Mouse (Mus musculus): Measurements from ENCODE around the gene Slc41a2. TPM values are rescaled to one million over a fixed set of nuclear protein-coding genes. Genes with fewer than 3 reads are reported as not detected.

The Slc41a2 gene
- polyA plus RNA-seq, 1 experiment from 2014 or later = 0.52 TPM

- no peak overlapping the region for H3K4me2 ChIP-seq (replicated peaks; ENCODE audit: low read depth, low read length)
- no peak overlapping the region for H3K4me3 ChIP-seq (ENCODE audit: low read length)
- H3K27me3 ChIP-seq (ENCODE audit: insufficient read depth, low read length) = no peaks in the 10 kb centered on the region
- WGBS = 47% methylated on average over 3 of the region's 3 CpGs
- H3K9me3 ChIP-seq (ENCODE audit: low read length) = no peaks in the 10 kb centered on the region; the same call in 1 of the 2 replicates
- ATAC-seq (ENCODE audit: low FRiP score, low TSS enrichment) = no peak
- no peaks in the 10 kb centered on the region for H3K36me3 ChIP-seq (ENCODE audit: insufficient read depth, low read length)
- no peak overlapping the region for H3K27ac ChIP-seq (ENCODE audit: low read length)
- no peaks in the 10 kb centered on the region for H3K4me1 ChIP-seq (ENCODE audit: insufficient read depth, low read length)
- no peak overlapping the region for H3K9ac ChIP-seq (replicated peaks; ENCODE audit: low read length)
Measured at GRCm38 (mm10) chr10:83224999-83225398, 112.7 kb downstream of the Slc41a2 start.

GRCm38 (mm10) chr10:83220847-83221246 lies 116.8 kb downstream of the Slc41a2 start:
- H3K4me3 ChIP-seq (ENCODE audit: low read length) = no peak overlapping the region
- H3K27me3 ChIP-seq (ENCODE audit: insufficient read depth, low read length) = no peaks in the 10 kb centered on the region
- no peak overlapping the region for H3K9ac ChIP-seq (replicated peaks; ENCODE audit: low read length)
- H3K9me3 ChIP-seq (ENCODE audit: low read length) = no peaks in the 10 kb centered on the region
- H3K36me3 ChIP-seq (ENCODE audit: insufficient read depth, low read length) = no peaks in the 10 kb centered on the region
- H3K4me1 ChIP-seq (ENCODE audit: insufficient read depth, low read length) = no peaks in the 10 kb centered on the region
- no peak overlapping the region for H3K27ac ChIP-seq (ENCODE audit: low read length)
- ATAC-seq (ENCODE audit: low FRiP score, low TSS enrichment) = no peak
- no peak overlapping the region for H3K4me2 ChIP-seq (replicated peaks; ENCODE audit: low read depth, low read length)
- WGBS = 84% methylated on average over 3 of the region's 3 CpGs

GRCm38 (mm10) chr10:83220217-83220616 lies 117.5 kb downstream of the Slc41a2 start:
- no peak for ATAC-seq (ENCODE audit: low FRiP score, low TSS enrichment)
- no peaks in the 10 kb centered on the region for H3K27me3 ChIP-seq (ENCODE audit: insufficient read depth, low read length)
- WGBS = 90% methylated on average over 10 of the region's 10 CpGs

GRCm38 (mm10) chr10:83219729-83220128 lies 118.0 kb downstream of the Slc41a2 start:
- ATAC-seq (ENCODE audit: low FRiP score, low TSS enrichment) = peak; percentile 67
- H3K27me3 ChIP-seq (ENCODE audit: insufficient read depth, low read length) = no peaks in the 10 kb centered on the region
- H3K36me3 ChIP-seq (ENCODE audit: insufficient read depth, low read length) = no peaks in the 10 kb centered on the region
- no peak overlapping the region for H3K4me3 ChIP-seq (ENCODE audit: low read length)
- no peak overlapping the region for H3K9ac ChIP-seq (replicated peaks; ENCODE audit: low read length)
- no peaks in the 10 kb centered on the region for H3K9me3 ChIP-seq (ENCODE audit: low read length)
- 26% methylated on average over 12 of the region's 12 CpGs for WGBS
- H3K4me2 ChIP-seq (replicated peaks; ENCODE audit: low read depth, low read length) = no peak overlapping the region
- H3K4me1 ChIP-seq (ENCODE audit: insufficient read depth, low read length) = no peaks in the 10 kb centered on the region
- no peak overlapping the region for H3K27ac ChIP-seq (ENCODE audit: low read length)

More at GRCm38 (mm10) chr10:83220217-83220616, 117.5 kb downstream of the Slc41a2 start:
- Histone ChIP-seq H3K4me1 (ENCODE audit: insufficient read depth, low read length) (no peaks in the 10 kb centered on the region), H3K4me2 (replicated peaks; ENCODE audit: low read depth, low read length) (no peak overlapping the region), H3K4me3 (ENCODE audit: low read length) (no peak overlapping the region), H3K9ac (replicated peaks; ENCODE audit: low read length) (no peak overlapping the region), H3K27ac (ENCODE audit: low read length) (no peak overlapping the region), H3K36me3 (ENCODE audit: insufficient read depth, low read length) (no peaks in the 10 kb centered on the region), H3K9me3 (ENCODE audit: low read length) (no peaks in the 10 kb centered on the region)

GRCm38 (mm10) chr10:83218778-83219177 lies 118.9 kb downstream of the Slc41a2 start:
- Histone ChIP-seq H3K4me3 (ENCODE audit: low read length) (no peak overlapping the region), H3K9ac (replicated peaks; ENCODE audit: low read length) (no peak overlapping the region), H3K27ac (ENCODE audit: low read length) (no peak overlapping the region), H3K4me2 (replicated peaks; ENCODE audit: low read depth, low read length) (no peak overlapping the region), H3K27me3 (ENCODE audit: insufficient read depth, low read length) (no peaks in the 10 kb centered on the region), H3K36me3 (ENCODE audit: insufficient read depth, low read length) (no peaks in the 10 kb centered on the region), H3K9me3 (ENCODE audit: low read length) (no peaks in the 10 kb centered on the region), H3K4me1 (ENCODE audit: insufficient read depth, low read length) (no peaks in the 10 kb centered on the region)
- no peak for ATAC-seq (ENCODE audit: low FRiP score, low TSS enrichment)
- WGBS = 59% methylated on average over 2 of the region's 2 CpGs

- no peak overlapping the region for H3K27ac ChIP-seq (ENCODE audit: low read length)
- H3K4me3 ChIP-seq (ENCODE audit: low read length) = no peak overlapping the region
- no peak for ATAC-seq (ENCODE audit: low FRiP score, low TSS enrichment)
- peaks cover 3% of the 10 kb centered on the region; the same call in 1 of the 2 replicates for H3K9me3 ChIP-seq (ENCODE audit: low read length)
- no peak overlapping the region for H3K9ac ChIP-seq (replicated peaks; ENCODE audit: low read length)
- H3K4me2 ChIP-seq (replicated peaks; ENCODE audit: low read depth, low read length) = no peak overlapping the region
- H3K27me3 ChIP-seq (ENCODE audit: insufficient read depth, low read length) = no peaks in the 10 kb centered on the region
- H3K4me1 ChIP-seq (ENCODE audit: insufficient read depth, low read length) = no peaks in the 10 kb centered on the region
- H3K36me3 ChIP-seq (ENCODE audit: insufficient read depth, low read length) = no peaks in the 10 kb centered on the region
- 56% methylated on average over 5 of the region's 5 CpGs for WGBS
Measured at GRCm38 (mm10) chr10:83217256-83217655, 120.4 kb downstream of the Slc41a2 start.

GRCm38 (mm10) chr10:83215559-83215958 lies 122.1 kb downstream of the Slc41a2 start:
- ATAC-seq (ENCODE audit: low FRiP score, low TSS enrichment) = no peak

GRCm38 (mm10) chr10:83212618-83213017 lies 125.1 kb downstream of the Slc41a2 start:
- Histone ChIP-seq H3K27me3 (ENCODE audit: insufficient read depth, low read length) (no peaks in the 10 kb centered on the region), H3K4me3 (ENCODE audit: low read length) (no peak overlapping the region)
- no peak for ATAC-seq (ENCODE audit: low FRiP score, low TSS enrichment)

More at GRCm38 (mm10) chr10:83215559-83215958, 122.1 kb downstream of the Slc41a2 start:
- no peaks in the 10 kb centered on the region for H3K27me3 ChIP-seq (ENCODE audit: insufficient read depth, low read length)
- peaks cover 3% of the 10 kb centered on the region; the same call in 1 of the 2 replicates for H3K9me3 ChIP-seq (ENCODE audit: low read length)
- no peak overlapping the region for H3K27ac ChIP-seq (ENCODE audit: low read length)
- no peak overlapping the region for H3K9ac ChIP-seq (replicated peaks; ENCODE audit: low read length)
- H3K4me1 ChIP-seq (ENCODE audit: insufficient read depth, low read length) = no peaks in the 10 kb centered on the region
- no peak overlapping the region for H3K4me2 ChIP-seq (replicated peaks; ENCODE audit: low read depth, low read length)
- no peaks in the 10 kb centered on the region for H3K36me3 ChIP-seq (ENCODE audit: insufficient read depth, low read length)
- 56% methylated on average over 5 of the region's 5 CpGs for WGBS
- H3K4me3 ChIP-seq (ENCODE audit: low read length) = no peak overlapping the region

GRCm38 (mm10) chr10:83210968-83211583 lies 126.6 kb downstream of the Slc41a2 start:
- no peaks in the 10 kb centered on the region; the same call in 1 of the 2 replicates for H3K4me1 ChIP-seq (ENCODE audit: insufficient read depth, low read length)
- H3K4me2 ChIP-seq (replicated peaks; ENCODE audit: low read depth, low read length) = no peak overlapping the region
- no peak overlapping the region for H3K27ac ChIP-seq (ENCODE audit: low read length)
- 61% methylated on average over 6 of the region's 6 CpGs for WGBS
- peaks cover 3% of the 10 kb centered on the region; the same call in 1 of the 2 replicates for H3K9me3 ChIP-seq (ENCODE audit: low read length)
- ATAC-seq (ENCODE audit: low FRiP score, low TSS enrichment) = no peak
- no peak overlapping the region for H3K4me3 ChIP-seq (ENCODE audit: low read length)
- no peaks in the 10 kb centered on the region for H3K27me3 ChIP-seq (ENCODE audit: insufficient read depth, low read length)
- no peaks in the 10 kb centered on the region for H3K36me3 ChIP-seq (ENCODE audit: insufficient read depth, low read length)
- no peak overlapping the region for H3K9ac ChIP-seq (replicated peaks; ENCODE audit: low read length)

More at GRCm38 (mm10) chr10:83212618-83213017, 125.1 kb downstream of the Slc41a2 start:
- Histone ChIP-seq H3K9ac (replicated peaks; ENCODE audit: low read length) (no peak overlapping the region), H3K4me1 (ENCODE audit: insufficient read depth, low read length) (no peaks in the 10 kb centered on the region; the same call in 1 of the 2 replicates), H3K4me2 (replicated peaks; ENCODE audit: low read depth, low read length) (no peak overlapping the region), H3K36me3 (ENCODE audit: insufficient read depth, low read length) (no peaks in the 10 kb centered on the region), H3K9me3 (ENCODE audit: low read length) (peaks cover 3% of the 10 kb centered on the region; the same call in 1 of the 2 replicates), H3K27ac (ENCODE audit: low read length) (no peak overlapping the region)
- 85% methylated on average over 4 of the region's 4 CpGs for WGBS

- H3K27ac ChIP-seq (ENCODE audit: low read length) = no peak overlapping the region
- H3K27me3 ChIP-seq (ENCODE audit: insufficient read depth, low read length) = no peaks in the 10 kb centered on the region
- WGBS = 81% methylated on average over 16 of the region's 16 CpGs
- H3K4me3 ChIP-seq (ENCODE audit: low read length) = no peak overlapping the region
- no peaks in the 10 kb centered on the region for H3K36me3 ChIP-seq (ENCODE audit: insufficient read depth, low read length)
- H3K4me1 ChIP-seq (ENCODE audit: insufficient read depth, low read length) = no peaks in the 10 kb centered on the region; the same call in 1 of the 2 replicates
- ATAC-seq (ENCODE audit: low FRiP score, low TSS enrichment) = no peak
- no peak overlapping the region for H3K9ac ChIP-seq (replicated peaks; ENCODE audit: low read length)
- no peak overlapping the region for H3K4me2 ChIP-seq (replicated peaks; ENCODE audit: low read depth, low read length)
- peaks cover 3% of the 10 kb centered on the region; the same call in 1 of the 2 replicates for H3K9me3 ChIP-seq (ENCODE audit: low read length)
Measured at GRCm38 (mm10) chr10:83210122-83210521, 127.6 kb downstream of the Slc41a2 start.

Data from kidney, embryonic 16.5 days (tissue).